Mouse (Mus musculus) right cerebral cortex, postnatal 10 days (tissue): ENCODE data around the gene Tent5b.

Experiments
- DNase-seq, 2 experiments: peaks; one replicate each; pipeline ENCODE4 v3.0.0; 2021; ENCODE audit warnings: low spot score in 2 of 2

The Tent5b gene

GRCm38 (mm10) chr4:133471135-133471821, 8.7 kb upstream of the Tent5b start:
- DNase-seq = no peak

DNA sequence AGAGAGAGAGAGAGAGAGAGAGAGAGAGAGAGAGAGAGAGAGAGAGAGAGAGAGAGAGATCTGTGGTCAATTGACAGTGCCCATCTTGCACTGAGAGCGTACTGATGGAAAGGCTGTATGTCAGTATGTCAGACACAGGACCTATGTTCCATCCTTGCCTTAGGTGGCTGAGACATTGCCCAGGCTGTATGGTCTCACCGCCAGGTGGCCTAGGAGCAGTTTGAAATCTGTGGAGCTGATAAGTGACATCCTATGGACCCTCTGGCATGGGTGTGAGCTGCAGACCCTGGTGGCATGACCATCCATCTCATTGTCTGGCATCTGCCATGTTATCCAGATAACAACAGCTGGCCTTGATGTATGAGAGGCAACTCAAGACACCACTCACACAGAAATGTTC, 6.1 kb upstream of the Tent5b start:
- no peak for DNase-seq

- no peak for DNase-seq
Observed at GRCm38 (mm10) chr4:133480185-133480537, 229 bp downstream of the Tent5b start.

- DNase-seq = no peak
Observed at GRCm38 (mm10) chr4:133480754-133481153, 822 bp downstream of the Tent5b start.

DNA sequence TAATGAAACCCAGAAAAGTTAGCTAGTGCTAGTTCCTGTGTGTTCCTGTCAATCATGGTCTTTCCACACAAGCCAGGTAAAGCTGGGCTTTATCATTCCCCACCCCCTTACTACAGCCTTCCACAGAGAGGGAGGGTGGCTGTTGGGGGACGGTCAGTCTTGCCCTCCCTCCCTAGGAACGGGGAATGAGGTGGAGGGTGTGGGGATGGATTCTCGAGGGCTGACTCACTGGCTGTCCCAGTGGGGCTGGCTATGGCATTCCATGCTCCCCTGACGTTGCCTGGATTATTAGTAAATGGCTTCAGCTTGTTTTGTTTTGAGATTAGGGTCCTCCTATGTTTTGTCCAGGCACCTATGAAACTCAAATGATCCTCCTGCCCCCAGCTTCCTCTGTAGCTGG, 1.6 kb downstream of the Tent5b start:
- no peak for DNase-seq

DNA sequence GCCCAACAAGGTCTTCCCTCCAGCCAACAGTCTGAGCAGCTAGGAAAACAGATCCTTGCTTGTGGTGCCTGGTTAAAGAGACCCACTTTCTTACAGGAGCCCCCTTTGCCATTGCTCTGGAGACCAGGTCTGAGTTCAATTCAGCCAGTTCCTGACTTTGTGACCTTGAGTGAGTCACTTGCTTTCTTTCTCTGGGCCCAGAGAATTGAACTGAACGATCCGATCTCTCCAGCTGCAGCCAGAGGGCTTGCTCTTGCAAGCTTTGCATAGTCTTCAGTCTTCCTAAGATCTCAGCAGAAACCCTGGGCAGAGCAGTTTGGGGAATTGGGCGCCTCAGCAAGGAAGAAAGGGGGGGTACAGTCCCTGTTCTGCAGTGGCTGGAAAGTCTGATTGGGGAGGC, 2.5 kb downstream of the Tent5b start:
- no peak for DNase-seq

- no peak for DNase-seq
Observed at GRCm38 (mm10) chr4:133484266-133485025, 4.5 kb downstream of the Tent5b start.

- DNase-seq = no peak
Observed at GRCm38 (mm10) chr4:133485691-133486425, 5.9 kb downstream of the Tent5b start.

DNA sequence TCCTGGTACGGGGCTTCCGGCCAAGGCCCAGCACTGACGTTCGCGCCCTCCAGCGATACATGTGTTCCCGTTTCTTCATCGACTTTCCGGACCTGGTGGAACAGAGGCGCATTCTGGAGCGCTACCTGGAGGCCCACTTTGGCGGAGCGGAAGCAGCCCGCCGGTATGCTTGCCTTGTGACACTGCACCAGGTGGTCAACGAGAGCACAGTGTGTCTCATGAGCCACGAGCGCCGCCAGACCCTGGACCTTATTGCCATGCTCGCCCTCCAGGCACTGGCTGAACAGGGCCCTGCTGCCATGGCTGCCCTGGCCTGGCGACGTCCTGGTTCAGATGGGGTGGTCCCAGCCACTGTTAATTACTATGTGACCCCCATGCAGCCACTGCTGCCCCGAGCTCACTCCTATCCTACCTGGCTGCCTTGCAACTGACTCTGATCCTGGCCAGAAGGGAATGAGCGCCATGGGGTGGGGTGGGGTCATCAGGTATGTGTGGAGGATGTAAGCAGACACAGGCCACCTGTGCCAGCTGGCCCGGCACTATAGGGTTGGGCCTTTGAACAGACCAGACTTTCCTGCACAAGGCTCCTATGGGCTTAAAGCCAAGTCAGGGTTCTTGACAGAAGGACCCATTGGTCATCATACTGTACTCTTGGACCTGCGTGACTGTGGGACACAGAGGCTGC, 6.9 kb downstream of the Tent5b start:
- DNase-seq = no peak

- no peak for DNase-seq
Observed at GRCm38 (mm10) chr4:133488619-133489392, 8.9 kb downstream of the Tent5b start.

GRCm38 (mm10) chr4:133489489-133490245, 9.7 kb downstream of the Tent5b start:
- DNase-seq = no peak

DNA sequence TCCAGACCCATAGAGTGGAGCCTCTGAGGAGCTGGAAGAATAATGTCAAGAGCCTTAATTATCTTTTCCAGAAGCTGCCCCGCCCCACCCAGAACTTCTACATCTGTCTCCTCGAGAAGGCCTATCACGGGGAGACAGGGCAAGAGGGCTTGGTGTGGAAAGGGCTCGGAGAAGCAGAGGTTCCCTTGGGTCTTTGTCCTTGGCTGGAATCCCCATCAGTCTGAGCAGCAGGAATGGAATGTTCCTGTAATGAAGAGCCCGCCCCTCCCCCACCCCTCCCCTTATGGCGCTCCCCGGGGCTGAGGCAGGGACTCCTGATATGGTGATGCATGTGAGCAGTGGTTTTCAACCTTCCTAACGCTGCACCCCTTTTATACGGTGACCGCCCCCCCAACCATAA, 11.9 kb downstream of the Tent5b start:
- no peak for DNase-seq

- DNase-seq = no peak
Observed at GRCm38 (mm10) chr4:133493895-133494294, 14.0 kb downstream of the Tent5b start.

DNA sequence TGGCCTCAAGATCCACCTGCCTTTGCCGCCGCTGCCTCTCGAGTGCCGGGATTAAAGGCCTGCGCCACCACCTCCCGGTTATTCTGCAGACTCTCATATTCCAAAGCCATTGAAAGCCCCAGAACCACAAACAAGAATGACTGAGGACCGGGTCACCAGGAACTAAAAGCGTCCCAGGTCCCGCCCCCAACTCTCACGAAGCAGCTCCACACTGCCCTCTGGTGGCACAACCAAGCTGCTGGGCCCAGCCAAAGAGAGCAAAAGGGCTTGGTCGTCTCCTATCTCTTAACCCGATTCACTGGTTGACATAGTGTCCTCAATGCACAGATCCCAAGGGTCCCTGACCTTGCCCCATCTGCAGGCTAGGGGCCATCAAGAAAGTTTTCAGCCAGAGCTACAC, 14.5 kb downstream of the Tent5b start:
- DNase-seq = peak; percentile 76 to 86

DNA sequence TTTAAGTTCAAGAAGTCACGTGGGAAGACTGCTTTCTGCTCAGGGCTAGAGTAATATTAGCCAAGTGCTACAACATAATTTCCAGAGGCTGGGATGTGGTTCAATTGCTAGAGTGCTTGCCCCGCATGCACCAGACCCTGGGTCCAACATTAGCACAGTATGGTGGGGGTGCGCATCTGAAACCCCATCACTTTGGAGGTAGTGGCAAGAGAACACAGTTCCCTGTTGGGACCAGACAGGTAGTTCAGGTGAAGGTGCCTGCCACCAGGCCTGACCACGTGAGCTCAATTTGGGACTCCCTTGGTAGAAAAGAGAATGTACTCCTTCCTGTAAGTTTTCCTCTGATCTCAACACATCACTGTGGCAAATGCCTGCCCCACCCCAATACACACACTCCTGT, 14.9 kb downstream of the Tent5b start:
- no peak for DNase-seq

DNA sequence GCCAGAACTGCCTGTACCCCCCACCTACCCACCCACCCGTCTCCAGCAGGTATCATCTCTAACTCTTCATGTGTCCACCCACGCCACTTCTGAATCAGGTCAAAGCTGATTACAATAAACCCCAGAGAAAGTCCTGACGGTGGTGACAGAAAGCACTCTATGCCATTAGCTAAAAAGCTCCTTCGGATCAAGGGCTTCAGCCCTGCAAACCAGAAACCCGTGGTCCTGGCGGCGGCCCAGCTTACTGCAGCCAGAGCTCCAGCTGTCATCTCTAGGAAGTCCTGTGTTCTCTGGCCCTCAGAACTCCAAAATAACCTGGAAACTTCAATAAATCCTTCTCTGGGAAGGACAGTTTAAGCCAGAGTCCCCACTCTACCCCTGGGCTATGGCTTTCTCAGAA, 15.8 kb downstream of the Tent5b start:
- DNase-seq = no peak

DNA sequence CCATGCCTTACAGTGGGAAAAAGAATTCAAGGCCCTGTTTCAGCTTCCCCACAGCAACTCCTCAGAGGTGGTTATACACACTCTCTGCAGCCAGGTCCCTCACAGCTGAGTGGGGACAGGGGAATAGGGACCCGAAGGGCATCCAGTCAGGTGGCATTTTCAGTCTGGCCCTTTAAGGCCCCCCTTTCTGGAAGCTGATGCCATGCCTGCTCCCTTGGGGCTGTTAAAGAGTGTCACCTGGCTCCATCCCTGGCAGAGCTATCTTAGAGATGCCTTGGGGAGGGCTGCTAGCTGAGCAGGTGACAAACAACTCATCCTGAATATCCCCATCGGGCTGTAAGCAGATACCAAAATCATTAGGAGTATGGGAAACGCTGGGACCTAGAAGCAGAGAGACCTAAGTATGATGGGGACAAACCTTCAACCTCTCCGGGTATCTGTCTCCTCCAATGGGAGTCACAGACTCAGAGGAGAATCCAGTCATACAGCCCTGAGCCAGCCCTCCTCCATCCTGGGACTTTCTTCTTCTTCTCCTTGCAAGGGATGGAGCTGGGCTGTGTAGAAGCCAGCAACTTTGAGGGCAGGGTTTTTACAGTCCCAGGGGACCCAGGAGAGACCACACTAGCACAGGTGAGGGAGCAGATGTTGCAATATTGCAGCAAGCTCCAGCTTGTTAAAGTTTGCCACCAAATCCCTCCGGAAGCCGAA, 17.0 kb downstream of the Tent5b start:
- DNase-seq = no peak

GRCm38 (mm10) chr4:133497461-133498159, 17.7 kb downstream of the Tent5b start:
- no peak for DNase-seq

DNA sequence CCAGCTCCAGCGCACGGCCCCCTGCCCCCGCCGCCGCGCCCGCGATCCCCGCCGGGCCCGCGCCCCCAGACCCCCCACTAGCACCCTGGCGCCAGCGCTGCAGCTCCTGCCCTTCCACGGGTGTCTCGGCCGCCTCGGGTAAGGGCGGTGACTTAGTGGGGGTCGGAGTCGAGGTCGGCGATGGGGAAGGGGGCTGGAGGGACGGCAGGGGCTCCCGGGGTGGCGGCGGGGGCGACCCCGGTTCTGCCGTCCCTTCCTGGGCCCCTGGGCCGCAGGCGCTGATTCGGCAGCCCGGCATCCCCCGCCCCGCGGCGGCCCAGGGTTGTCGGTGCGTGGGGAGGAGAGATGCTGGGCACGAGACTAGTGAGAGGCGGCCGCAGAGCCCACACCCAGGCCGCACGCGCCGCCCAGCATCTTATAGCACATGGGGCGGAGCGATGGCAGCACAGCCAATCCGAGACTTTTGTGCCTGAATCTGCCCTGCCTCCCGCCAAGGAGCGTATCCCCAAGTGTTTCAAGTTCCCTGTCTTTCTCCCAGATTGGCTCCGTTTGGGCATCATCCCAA, 18.3 kb downstream of the Tent5b start, which contains the start of gene Trnp1:
Gene Trnp1, minus strand, starts transcription at position 391 of the 565 bp plus-strand sequence.
- peak; percentile 95 to 96 for DNase-seq
